Mouse (Mus musculus) stomach, postnatal 0 days (tissue): ENCODE data around the gene Teddm1a.

ENCODE experiments used
- CTCF ChIP-seq: IDR thresholded peaks from 2 replicates; pipeline ENCODE4 v1.5.1; 2016; ENCODE audit warnings: antibody characterized with exemption, low read depth, mild to moderate bottlenecking, moderate library complexity
- EP300 ChIP-seq: optimal IDR thresholded peaks from 2 replicates; pipeline ENCODE3; 2016; ENCODE audit warnings: antibody characterized with exemption

- TF ChIP-seq CTCF (no peak), EP300 (no peak)
These were observed 18.9 kb downstream of the Teddm1a start for GRCm38 (mm10) chr1:153910423-153910822.
